Mouse (Mus musculus): ENCODE measurements around the gene Gm20388. TPM values are rescaled to one million over a fixed set of nuclear protein-coding genes. Genes with fewer than 3 reads are reported as not detected.

Gm20388 gene
- polyA plus RNA-seq, 1 experiment from 2014 or later: not detected

DNA sequence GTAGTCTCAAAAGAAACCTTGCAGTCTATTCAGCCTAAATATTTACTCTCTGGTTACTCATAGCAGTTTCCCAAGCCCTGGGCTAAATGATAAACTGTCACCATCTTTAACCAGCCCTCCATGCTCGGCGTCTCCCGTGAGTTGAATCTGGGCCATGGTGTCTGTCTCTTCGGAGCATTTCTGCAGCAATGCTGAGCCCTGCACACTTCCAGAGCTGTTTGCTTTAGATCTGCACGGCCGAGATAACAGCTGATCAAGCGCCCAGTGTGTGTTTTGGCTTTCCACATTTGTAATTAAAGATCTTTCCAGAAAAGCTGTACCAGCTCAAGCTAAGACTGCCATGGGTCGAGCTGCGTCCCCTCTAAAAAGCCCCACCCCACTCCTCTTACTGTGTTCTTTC lies 1068.6 kb downstream of the Gm20388 start:
- Histone ChIP-seq H3K36me3 (ENCODE audit: control insufficient read depth, insufficient read depth, low read length) (no peaks in the 10 kb centered on the region), H3K4me2 (replicated peaks; ENCODE audit: low read depth) (no peak overlapping the region), H3K4me1 (replicated peaks; ENCODE audit: control insufficient read depth, insufficient read depth) (no peaks in the 10 kb centered on the region), H3K9ac (ENCODE audit: low read length) (no peak overlapping the region), H3K9me3 (ENCODE audit: control insufficient read depth, low read length) (no peaks in the 10 kb centered on the region), H3K27me3 (ENCODE audit: control insufficient read depth, insufficient read depth, low read length) (no peaks in the 10 kb centered on the region), H3K4me3 (ENCODE audit: low read depth, low read length) (no peak overlapping the region), H3K27ac (replicated peaks) (no peak overlapping the region)
- DNase-seq (ENCODE audit: low spot score) (no peak), ATAC-seq (ENCODE audit: low FRiP score, low TSS enrichment) (no peak)
- WGBS: 18% methylated on average over 9 of the region's 9 CpGs
- no peak for TF ChIP-seq EP300 (optimal IDR thresholded peaks at IDR 0.05)
- TF ChIP-seq CTCF (IDR thresholded peaks at IDR 0.05; ENCODE audit: low read depth): no peak

DNA sequence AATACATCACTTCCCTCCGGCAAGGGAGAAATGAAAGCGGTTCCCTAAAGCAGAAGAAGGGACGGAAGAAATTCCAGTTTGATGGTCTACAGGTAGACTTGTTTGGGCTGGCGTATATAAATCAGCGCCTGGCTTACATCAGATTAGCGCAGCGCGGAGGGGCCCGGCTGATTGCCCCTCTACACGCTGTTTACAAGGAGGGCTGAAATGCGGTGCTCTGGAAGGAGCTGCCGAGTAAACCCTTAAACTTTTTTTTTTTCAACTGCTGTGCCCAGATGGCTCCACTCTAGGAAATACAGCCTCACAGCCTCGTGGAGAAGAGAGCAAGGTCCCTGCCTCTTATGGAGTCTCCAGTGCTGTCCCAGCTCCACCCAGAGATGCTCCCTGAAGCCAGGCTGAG lies 1070.3 kb downstream of the Gm20388 start:
- Histone ChIP-seq H3K27me3 (ENCODE audit: control insufficient read depth, insufficient read depth, low read length) (no peaks in the 10 kb centered on the region), H3K4me3 (ENCODE audit: low read depth, low read length) (no peak overlapping the region), H3K36me3 (ENCODE audit: control insufficient read depth, insufficient read depth, low read length) (no peaks in the 10 kb centered on the region), H3K9ac (ENCODE audit: low read length) (no peak overlapping the region), H3K9me3 (ENCODE audit: control insufficient read depth, low read length) (no peaks in the 10 kb centered on the region), H3K4me2 (replicated peaks; ENCODE audit: low read depth) (peak overlapping the region; percentile 12; the same call in 1 of the 2 replicates), H3K4me1 (replicated peaks; ENCODE audit: control insufficient read depth, insufficient read depth) (peaks cover 2% of the 10 kb centered on the region; the same call in 1 of the 2 replicates), H3K27ac (replicated peaks) (no peak overlapping the region)
- ATAC-seq (ENCODE audit: low FRiP score, low TSS enrichment) (no peak; the same call in 1 of the 2 replicates), DNase-seq (ENCODE audit: low spot score) (no peak)
- 14% methylated on average over 13 of the region's 13 CpGs for whole genome bisulfite sequencing
- TF ChIP-seq CTCF (IDR thresholded peaks at IDR 0.05; ENCODE audit: low read depth) (no peak), EP300 (optimal IDR thresholded peaks at IDR 0.05) (no peak)

DNA sequence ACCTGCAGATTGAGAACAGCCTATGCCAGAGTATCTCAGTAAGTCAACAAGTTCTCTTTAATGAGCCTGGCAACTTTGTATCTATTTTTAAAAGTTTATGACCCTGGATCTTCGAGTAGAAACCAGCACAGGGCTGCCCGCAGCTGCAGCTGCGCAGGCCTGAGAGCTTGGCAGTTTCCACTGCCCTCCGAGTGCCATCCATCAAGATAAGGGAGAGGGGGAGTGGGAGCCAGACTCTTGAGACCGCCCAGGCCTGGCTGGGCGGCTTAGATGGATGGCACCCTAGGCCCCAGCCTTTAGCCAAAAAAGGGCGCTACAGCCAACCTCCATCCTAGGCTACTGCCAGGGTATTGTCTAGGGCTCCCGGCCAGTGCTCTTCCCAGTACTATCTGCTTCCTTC lies 1074.2 kb downstream of the Gm20388 start:
- 46% methylated on average over 8 of the region's 8 CpGs for WGBS
- Histone ChIP-seq H3K27ac (replicated peaks) (no peak overlapping the region), H3K4me1 (replicated peaks; ENCODE audit: control insufficient read depth, insufficient read depth) (peaks cover 2% of the 10 kb centered on the region; the same call in 1 of the 2 replicates), H3K9me3 (ENCODE audit: control insufficient read depth, low read length) (no peaks in the 10 kb centered on the region), H3K4me2 (replicated peaks; ENCODE audit: low read depth) (no peak overlapping the region), H3K9ac (ENCODE audit: low read length) (no peak overlapping the region), H3K36me3 (ENCODE audit: control insufficient read depth, insufficient read depth, low read length) (no peaks in the 10 kb centered on the region), H3K4me3 (ENCODE audit: low read depth, low read length) (no peak overlapping the region), H3K27me3 (ENCODE audit: control insufficient read depth, insufficient read depth, low read length) (no peaks in the 10 kb centered on the region)
- DNase-seq (ENCODE audit: low spot score) (no peak), ATAC-seq (ENCODE audit: low FRiP score, low TSS enrichment) (peak; percentile 53; the same call in 1 of the 2 replicates)
- no peak for TF ChIP-seq CTCF (IDR thresholded peaks at IDR 0.05; ENCODE audit: low read depth)
- TF ChIP-seq EP300 (optimal IDR thresholded peaks at IDR 0.05): no peak

DNA sequence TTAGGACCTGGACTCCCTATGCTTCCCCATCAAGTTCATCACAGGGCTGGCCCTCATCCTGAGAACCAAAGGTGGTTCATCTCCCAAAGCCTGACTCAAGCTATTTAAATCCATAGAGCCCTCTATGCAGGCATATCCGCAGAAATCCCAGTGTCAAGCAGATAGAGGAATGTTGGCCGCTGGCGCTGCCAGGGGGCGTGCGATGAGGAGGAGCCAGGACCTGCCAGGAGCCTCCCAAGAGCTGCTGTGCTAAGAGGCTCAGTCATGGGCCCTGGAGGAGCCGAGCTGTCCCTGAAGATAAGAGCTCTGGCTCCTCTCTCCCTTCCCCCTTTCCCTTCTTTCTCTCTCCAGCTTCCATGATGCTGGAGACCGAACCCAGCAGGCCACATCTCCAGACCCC lies 1075.4 kb downstream of the Gm20388 start:
- no peaks in the 10 kb centered on the region for H3K27me3 ChIP-seq (ENCODE audit: control insufficient read depth, insufficient read depth, low read length)
- no peak for ATAC-seq (ENCODE audit: low FRiP score, low TSS enrichment)
- no peak overlapping the region for H3K4me2 ChIP-seq (replicated peaks; ENCODE audit: low read depth)
- no peaks in the 10 kb centered on the region for H3K36me3 ChIP-seq (ENCODE audit: control insufficient read depth, insufficient read depth, low read length)
- H3K4me1 ChIP-seq (replicated peaks; ENCODE audit: control insufficient read depth, insufficient read depth): peaks cover 2% of the 10 kb centered on the region; the same call in 1 of the 2 replicates
- no peak overlapping the region for H3K9ac ChIP-seq (ENCODE audit: low read length)
- TF ChIP-seq CTCF (IDR thresholded peaks at IDR 0.05; ENCODE audit: low read depth) (peak; percentile 30; the same call in 1 of the 2 replicates), EP300 (optimal IDR thresholded peaks at IDR 0.05) (no peak)
- H3K27ac ChIP-seq (replicated peaks): no peak overlapping the region
- 58% methylated on average over 6 of the region's 7 CpGs for WGBS
- no peaks in the 10 kb centered on the region for H3K9me3 ChIP-seq (ENCODE audit: control insufficient read depth, low read length)
- no peak overlapping the region for H3K4me3 ChIP-seq (ENCODE audit: low read depth, low read length)
- no peak for DNase-seq (ENCODE audit: low spot score)

DNA sequence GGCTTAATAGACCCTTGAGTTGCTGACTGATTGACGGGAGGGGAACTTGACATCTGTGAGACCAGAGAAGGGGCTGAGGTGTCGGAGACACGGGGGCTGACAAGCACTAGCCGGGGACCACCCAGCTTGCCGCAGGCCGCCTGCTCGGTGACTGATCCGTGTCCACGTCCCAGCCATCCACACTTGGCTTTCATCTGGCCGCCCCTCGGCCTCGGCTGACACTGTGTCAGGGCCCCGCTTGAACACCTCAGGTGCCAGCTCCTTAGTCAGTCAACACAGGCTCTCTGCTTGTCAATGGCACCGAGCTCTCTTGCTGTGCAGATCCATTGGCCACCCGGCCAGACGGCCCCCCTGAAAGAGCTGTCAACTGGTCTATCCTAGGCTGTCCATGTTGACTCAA lies 1083.1 kb downstream of the Gm20388 start:
- H3K9ac ChIP-seq (ENCODE audit: low read length): no peak overlapping the region
- no peaks in the 10 kb centered on the region for H3K9me3 ChIP-seq (ENCODE audit: control insufficient read depth, low read length)
- no peak overlapping the region for H3K27ac ChIP-seq (replicated peaks)
- ATAC-seq (ENCODE audit: low FRiP score, low TSS enrichment): no peak
- no peak overlapping the region for H3K4me3 ChIP-seq (ENCODE audit: low read depth, low read length)
- no peak for DNase-seq (ENCODE audit: low spot score)
- H3K4me2 ChIP-seq (replicated peaks; ENCODE audit: low read depth): no peak overlapping the region
- H3K27me3 ChIP-seq (ENCODE audit: control insufficient read depth, insufficient read depth, low read length): no peaks in the 10 kb centered on the region
- no peaks in the 10 kb centered on the region for H3K36me3 ChIP-seq (ENCODE audit: control insufficient read depth, insufficient read depth, low read length)
- 79% methylated on average over 16 of the region's 16 CpGs for WGBS
- no peaks in the 10 kb centered on the region; the same call in 1 of the 2 replicates for H3K4me1 ChIP-seq (replicated peaks; ENCODE audit: control insufficient read depth, insufficient read depth)
- TF ChIP-seq CTCF (IDR thresholded peaks at IDR 0.05; ENCODE audit: low read depth) (no peak), EP300 (optimal IDR thresholded peaks at IDR 0.05) (no peak)

DNA sequence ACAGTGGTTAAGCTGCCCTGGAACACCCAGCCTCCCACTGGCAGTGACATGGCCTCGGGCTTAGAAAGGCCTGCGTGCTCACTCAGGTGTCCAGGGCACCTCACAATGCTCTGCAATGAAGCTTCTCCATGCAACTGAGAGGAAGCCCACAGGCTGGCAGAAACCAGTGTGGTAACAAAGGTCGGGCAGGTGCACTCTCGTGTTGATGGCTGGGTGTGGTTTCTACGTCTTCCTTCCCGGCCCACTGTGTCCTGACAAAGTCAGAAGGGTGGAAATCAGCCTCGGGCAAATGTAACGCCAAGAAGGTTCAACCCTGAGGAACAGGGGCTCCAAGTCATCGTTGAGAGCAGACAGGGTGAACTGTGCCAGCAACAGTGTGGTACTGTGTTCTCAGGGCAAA lies 1084.8 kb downstream of the Gm20388 start:
- no peaks in the 10 kb centered on the region for H3K27me3 ChIP-seq (ENCODE audit: control insufficient read depth, insufficient read depth, low read length)
- no peak overlapping the region for H3K4me2 ChIP-seq (replicated peaks; ENCODE audit: low read depth)
- no peak for TF ChIP-seq CTCF (IDR thresholded peaks at IDR 0.05; ENCODE audit: low read depth)
- TF ChIP-seq EP300 (optimal IDR thresholded peaks at IDR 0.05): no peak
- 59% methylated on average over 9 of the region's 9 CpGs for WGBS
- no peaks in the 10 kb centered on the region; the same call in 1 of the 2 replicates for H3K4me1 ChIP-seq (replicated peaks; ENCODE audit: control insufficient read depth, insufficient read depth)
- ATAC-seq (ENCODE audit: low FRiP score, low TSS enrichment) (no peak), DNase-seq (ENCODE audit: low spot score) (no peak)
- no peak overlapping the region for H3K9ac ChIP-seq (ENCODE audit: low read length)
- no peak overlapping the region for H3K27ac ChIP-seq (replicated peaks)
- H3K36me3 ChIP-seq (ENCODE audit: control insufficient read depth, insufficient read depth, low read length): no peaks in the 10 kb centered on the region
- no peaks in the 10 kb centered on the region for H3K9me3 ChIP-seq (ENCODE audit: control insufficient read depth, low read length)
- H3K4me3 ChIP-seq (ENCODE audit: low read depth, low read length): no peak overlapping the region
